Mouse (Mus musculus): ENCODE measurements at regions not wholly inside any gene's neighbourhood (a gene's known extent, or its start where the extent isn't known, plus 50 kb on each side); places are given as distances from the start of the nearest gene placed in this dataset.

GRCm38 (mm10) chr6:98651315-98651714 is 308.8 kb upstream of the Gm765 start:
- no peak for TF ChIP-seq CTCF (IDR thresholded peaks at IDR 0.05; ENCODE audit: extremely low read depth, insufficient read depth, insufficient read length, insufficient replicate concordance)
- TF ChIP-seq POLR2A (IDR thresholded peaks at IDR 0.05; ENCODE audit: low read depth, low read length), result no peak
